Mouse (Mus musculus) heart, postnatal 25 days (tissue): Measurements from ENCODE around the gene Hspa1l. TPM values are rescaled to one million over a fixed set of nuclear protein-coding genes. Genes with fewer than 3 reads are reported as not detected.

Experiments used
- DNase-seq: peaks from one replicate; pipeline ENCODE4 v3.0.0; 2022; ENCODE audit warnings: low spot score
- intact Hi-C: fragments of 180-260 bp; cut with DNase I; formaldehyde crosslinking; loops from one replicate; pipeline ENCODE4 v1.15.1; 2025
- total RNA-seq, 2 experiments: library from RNA; stranded (reverse); gene quantifications; 2 replicates each; pipeline ENCODE4 v1.2.3; 2021

Gene Hspa1l
- total RNA-seq, 2 experiments from 2014 or later = 6.9 to 8.1 TPM

DNA sequence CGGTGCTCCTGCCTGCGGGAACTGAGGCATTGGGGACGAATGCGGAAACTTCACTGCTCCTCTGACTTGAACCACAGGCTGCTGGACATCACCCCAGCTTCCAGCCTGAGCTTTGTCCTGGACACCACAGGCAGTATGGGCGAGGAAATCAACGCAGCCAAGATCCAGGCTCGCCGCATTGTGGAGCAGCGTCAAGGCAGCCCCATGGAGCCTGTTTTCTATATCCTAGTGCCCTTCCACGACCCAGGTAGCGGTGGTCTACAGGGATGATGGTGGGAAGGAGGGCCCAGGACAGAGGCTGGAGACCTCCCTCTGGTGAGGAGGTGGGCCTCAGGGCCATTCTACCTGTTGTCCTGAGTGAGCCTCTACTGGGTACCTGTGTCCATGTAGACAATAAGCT is 47.4 kb downstream of the Hspa1l start:
- intact Hi-C loops = loop anchor here (1.0 to 10.0 kb wide), 3 partner anchors 42 to 215 kb away; partner anchors contain the start of genes Atp6v1g2, Ly6g6d, Ly6g6e and Nfkbil1
- DNase-seq = no peak

DNA sequence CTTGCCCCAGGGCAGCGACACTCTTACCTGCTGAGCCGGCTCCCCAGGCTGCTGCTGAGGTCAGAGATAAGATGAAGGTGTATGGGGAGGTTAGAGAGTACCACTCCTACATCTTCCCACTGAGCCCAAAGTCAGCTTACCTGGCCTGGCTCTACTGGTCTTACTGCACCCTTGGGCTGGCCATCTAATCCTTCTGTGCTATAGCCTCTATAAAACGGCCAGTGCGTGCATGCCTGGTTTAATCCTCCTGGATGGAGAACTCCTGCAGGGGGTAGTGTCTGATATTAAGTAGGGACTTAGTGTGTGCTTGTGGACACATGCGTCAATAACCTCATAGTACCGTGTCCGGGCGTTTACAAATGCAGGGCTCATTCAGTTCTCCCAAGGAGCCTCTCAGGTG is 48.0 kb downstream of the Hspa1l start:
- no peak for DNase-seq
- intact Hi-C loops = loop anchor here (1.0 to 10.0 kb wide), 3 partner anchors 42 to 214 kb away; partner anchors contain the start of genes Atp6v1g2, Ly6g6d, Ly6g6e and Nfkbil1

DNA sequence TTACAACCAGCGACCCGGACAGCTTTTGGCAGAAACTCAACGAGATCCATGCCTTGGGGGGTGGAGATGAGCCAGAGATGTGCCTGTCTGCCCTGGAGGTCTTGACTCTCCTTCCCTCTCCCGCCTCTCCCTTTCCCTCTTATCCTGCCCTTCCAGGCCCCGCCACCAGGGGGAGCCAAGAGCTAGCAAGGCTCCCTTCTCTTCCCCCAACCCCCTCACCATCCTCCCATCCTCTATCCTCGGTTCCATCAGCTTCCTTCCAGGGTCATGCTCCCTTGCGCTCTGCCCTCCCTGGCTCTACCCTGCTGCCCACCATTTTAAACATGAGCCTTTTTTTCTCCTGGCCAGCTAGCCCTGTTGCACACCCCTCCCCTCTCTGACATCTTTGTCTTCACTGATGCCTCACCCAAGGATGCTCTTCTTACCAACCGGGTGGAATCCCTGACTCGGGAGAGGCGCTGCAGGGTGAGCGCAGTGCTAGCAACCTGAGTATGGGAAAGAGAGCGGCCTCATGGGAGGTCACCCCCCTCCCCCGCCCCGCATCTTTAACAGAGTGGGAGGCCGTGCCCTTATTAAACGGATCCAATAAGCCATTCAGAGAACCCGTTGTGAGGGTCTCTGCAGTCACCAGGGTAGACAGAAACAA is 48.8 kb downstream of the Hspa1l start:
- DNase-seq = peak; percentile 72
- intact Hi-C loops = loop anchor here (1.0 to 10.0 kb wide), 4 partner anchors 38 to 214 kb away; partner anchors contain the start of genes Atp6v1g2, Ddah2, Ly6g6d and Ly6g6e

DNA sequence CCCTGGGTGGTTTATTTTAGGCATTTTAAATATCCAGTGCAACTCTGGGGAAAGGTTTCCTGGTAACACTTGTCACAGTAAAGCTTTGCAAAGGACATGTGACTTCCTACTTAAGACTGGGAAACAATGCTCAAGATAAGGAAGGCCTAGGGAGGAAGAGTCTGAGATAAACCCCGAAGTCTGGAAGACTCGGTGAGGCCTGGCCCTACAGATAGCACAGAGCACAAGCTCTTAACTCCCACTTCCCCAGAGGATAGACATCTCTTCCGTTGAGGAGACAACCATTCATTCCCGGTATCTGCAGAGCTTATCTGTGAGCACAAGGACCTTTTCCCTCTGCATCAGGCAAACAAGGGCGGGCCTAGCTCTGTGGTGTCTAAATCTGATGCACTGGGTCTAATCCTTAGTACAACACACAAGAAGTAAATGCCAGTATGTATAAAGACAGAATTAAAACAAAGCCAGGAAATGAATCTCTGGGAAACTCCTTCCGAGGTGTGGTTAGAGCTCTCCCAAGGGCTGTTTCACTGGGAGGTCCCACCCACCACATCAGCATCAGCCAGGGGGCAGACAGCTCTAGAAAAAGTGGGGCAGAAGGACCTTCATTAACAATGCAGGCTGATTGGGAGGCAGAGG is 49.5 kb downstream of the Hspa1l start:
- DNase-seq = no peak
- intact Hi-C loops = loop anchor here (1.0 to 10.0 kb wide), 5 partner anchors 23 to 213 kb away; partner anchors contain the start of genes Atp6v1g2, Ddah2, Ly6g6d and Ly6g6e

DNA sequence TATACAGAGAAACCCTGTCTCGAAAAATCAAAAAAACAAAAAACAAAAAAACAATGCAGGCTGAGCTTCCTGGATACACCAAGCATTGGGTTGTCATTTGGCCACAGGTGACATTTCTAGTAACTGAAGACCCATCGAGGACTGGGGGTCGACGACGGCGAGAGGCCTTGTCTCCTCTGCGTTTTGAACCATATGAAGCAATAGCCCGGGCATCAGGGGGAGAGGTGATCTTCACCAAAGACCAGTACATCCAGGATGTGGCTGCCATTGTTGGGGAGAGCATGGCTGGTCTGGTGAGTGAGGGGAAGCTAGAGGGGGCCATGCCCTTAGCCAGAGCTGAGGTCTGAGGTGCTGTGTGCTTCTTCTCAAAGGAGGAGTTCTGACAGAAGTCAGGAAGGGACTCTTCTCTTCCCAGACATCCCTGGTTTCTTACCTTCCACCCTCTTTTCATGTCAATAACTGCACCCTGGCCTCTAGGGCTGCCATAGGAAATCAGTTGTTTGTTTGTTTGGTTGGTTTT is 50.1 kb downstream of the Hspa1l start:
- intact Hi-C loops = loop anchor here (2.0 to 10.0 kb wide), 3 partner anchors 22 to 212 kb away; partner anchors contain the start of genes Atp6v1g2, Ly6g6d, Ly6g6e and Nfkbil1
- no peak for DNase-seq

DNA sequence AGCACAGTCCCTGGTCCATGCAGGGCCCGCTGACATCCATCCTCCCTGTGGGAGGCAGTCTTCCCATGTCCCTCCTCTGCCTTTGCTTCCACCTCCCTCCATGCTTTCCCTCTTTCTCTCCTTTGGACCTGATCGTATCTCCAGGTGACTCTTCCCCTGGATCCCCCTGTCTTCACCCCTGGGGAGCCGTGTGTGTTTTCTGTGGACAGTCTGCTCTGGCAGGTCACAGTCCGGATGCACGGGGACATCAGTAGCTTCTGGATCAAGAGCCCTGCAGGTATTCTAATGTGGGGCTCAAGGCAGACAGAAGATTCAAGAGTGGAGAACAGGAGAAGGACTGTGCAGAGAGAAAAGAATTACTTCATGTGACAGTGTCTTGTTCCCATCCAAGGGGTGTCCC is 50.7 kb downstream of the Hspa1l start:
- intact Hi-C loops = loop anchor here (2.0 to 10.0 kb wide), 3 partner anchors 22 to 212 kb away; partner anchors contain the start of genes Atp6v1g2, Ly6g6d, Ly6g6e and Nfkbil1
- no peak for DNase-seq

DNA sequence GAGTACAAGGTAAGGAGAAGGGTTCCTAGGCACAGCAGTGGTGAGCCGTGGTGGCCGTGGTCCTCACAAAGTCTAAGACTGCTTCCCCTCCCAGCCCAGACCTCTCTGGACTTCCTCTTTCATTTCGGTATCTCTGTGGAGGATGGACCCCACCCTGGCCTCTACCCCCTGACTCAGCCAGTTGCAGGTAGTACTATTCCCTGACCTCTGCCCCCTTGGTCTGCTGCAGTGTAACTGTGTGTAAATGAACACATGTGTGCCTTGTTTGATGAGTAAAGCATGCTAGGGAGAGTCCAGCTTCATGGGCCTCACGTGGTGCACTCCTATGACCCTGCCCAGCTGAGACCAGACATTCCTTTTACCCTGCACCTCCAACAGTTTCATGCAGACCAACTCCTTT is 51.3 kb downstream of the Hspa1l start:
- intact Hi-C loops = loop anchor here (2.0 to 10.0 kb wide), 3 partner anchors 21 to 211 kb away; partner anchors contain the start of genes Atp6v1g2, Ly6g6d, Ly6g6e and Nfkbil1

DNA sequence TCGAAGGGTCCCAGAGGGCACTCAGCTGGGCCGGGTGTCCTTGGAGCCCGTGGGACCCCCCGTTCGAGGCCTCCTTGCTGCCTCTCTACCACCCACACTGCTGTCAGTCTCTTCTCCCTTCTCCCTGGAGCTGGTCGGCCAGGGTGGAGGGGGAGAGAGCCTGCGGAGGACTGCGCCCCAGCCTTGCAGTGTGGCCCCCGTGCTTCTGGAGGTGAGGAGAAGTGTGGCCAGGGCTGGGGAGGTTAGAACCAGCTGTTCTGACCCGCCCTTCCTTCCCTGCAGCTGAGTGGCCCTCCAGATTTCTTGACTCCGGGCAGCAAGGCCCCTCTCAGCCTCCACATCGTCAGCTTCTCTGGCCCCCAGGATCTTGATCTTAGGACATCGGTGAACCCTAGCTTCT is 51.8 kb downstream of the Hspa1l start:
- intact Hi-C loops = loop anchor here (5.0 to 10.0 kb wide), 2 partner anchors 53 to 211 kb away; partner anchors contain the start of genes Atp6v1g2, Ly6g6d, Ly6g6e and Nfkbil1
- DNase-seq = no peak

More for the DNA sequence above, 51.3 kb downstream of the Hspa1l start:
- no peak for DNase-seq

DNA sequence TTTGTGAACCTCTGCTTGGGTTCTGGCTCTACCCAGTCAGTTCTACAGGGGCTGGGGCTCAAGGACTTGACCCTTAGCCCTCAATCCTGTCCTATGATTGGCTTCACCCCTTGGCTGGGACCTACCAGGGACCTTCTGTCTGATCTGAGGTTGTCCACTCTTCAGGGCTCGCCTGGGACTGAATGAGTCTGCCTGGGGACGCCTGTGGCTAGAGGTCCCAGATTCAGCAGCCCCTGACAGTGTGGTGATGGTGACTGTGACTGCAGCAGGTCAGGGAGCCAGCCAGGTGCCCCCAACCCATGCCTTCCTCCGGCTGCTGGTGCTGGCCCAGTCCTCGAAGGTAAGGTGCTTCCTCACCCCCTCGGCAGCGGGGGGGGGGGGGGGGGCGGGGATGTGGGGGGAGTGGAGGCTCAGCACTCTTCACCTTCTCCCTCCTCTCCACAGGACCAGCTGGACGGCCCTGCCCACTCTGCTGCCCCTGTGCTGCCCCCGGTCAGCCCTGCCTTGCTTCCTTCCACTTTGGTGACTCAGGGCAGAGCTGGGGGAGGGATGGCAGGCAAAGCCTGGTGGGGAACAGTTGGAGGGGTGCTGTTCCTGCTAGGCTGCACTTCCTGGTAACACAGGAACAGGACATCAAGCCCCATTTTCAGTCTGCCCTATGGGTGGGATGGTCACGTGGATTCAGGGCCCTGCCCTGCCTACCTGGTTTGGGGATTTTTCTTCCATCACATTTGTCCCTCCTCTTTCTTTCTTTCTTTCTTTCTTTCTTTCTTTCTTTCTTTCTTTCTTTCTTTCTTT is 52.4 kb downstream of the Hspa1l start:
- DNase-seq = no peak
- intact Hi-C loops = loop anchor here (5.0 to 10.0 kb wide), 2 partner anchors 52 to 210 kb away; partner anchors contain the start of genes Atp6v1g2, Ly6g6d, Ly6g6e and Nfkbil1

DNA sequence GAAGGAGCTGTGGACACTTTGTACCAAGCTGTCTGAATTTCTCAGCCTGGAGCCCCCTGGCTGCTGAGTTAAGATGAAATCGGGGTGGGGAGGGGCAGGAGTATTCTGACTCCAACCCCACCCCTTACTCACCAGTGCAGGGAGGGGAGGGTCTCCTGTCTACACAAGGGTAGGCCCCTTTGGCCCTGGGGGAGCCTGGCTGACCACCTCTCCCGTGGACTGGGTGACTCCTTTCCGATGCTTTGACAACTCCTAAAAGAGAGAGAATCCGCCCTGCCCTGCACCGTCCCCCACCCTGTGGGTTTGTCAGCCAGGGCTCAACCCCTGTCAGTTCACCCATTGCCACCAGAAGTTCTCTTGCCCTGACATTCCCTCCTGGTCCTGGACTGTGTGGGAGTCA is 53.7 kb downstream of the Hspa1l start:
- no peak for DNase-seq
- intact Hi-C loops = loop anchor here (10.0 kb wide), 1 partner anchor 209 kb away; the partner anchor contains the start of genes Atp6v1g2 and Nfkbil1

DNA sequence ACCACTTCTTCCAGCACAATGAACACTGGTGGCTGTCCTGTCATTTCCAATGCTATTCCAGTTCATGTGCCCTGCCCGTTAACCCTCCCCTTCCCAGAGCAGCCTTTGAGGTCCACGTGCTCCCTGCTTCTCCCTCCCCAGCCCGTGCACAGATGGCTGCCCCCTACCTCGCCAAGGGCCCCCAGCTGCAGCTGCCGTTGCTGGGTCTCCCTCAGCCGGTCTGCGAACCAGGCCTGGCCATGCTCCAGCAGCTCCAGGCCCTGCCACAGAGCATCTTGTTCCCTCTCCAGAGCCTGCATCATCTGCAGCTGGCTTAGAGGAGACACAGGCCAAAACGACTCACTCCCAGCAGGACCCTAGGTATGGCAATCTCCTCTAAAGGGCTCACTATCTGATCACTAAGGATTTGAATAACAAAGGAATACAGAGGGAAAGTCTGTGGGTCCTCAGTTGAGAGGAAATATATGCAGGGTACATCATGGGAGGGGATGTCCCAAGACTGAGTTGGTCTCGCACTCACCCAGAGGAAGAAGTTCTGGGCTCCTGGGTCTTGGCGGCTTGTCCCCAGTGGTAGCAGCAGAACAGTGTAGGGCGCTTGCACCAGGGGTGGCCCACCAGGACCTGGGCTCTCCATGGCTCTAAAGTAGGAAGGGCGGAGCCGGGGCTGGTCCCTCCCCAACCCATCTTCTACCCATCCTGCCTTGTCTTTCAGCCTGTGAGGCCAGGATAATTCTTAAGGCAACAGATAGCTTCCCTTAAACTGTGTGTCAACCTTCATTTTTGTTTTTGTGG is 55.0 kb downstream of the Hspa1l start, which contains the start of gene Sapcd1:
Gene Sapcd1 (minus strand): TSS at position 740 of the 792 bp plus-strand sequence.
- intact Hi-C loops = loop anchor here (10.0 kb wide), 1 partner anchor 207 kb away; the partner anchor contains the start of genes Atp6v1g2 and Nfkbil1
- no peak for DNase-seq

DNA sequence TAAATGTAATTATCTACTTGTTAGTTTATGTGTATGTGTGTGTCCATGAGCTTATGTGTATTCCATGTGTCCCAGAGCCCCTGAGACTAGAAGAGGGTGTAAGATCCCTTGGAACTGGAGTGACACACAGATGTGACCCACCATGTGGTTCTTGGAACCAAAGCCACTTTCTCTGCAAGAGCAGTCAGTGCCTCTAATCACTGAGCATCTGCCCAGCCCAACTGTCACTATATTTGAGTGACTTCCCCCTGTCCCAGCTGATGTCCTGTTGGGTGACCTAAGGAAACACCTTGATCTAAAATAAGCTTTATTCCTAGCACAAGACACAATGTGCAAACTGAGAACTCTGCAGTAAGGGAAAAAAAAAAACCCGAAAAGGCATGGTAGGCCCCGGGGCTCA is 55.8 kb downstream of the Hspa1l start:
- intact Hi-C loops = loop anchor here (10.0 kb wide), 1 partner anchor 206 kb away; the partner anchor contains the start of genes Atp6v1g2 and Nfkbil1
- no peak for DNase-seq

Other genes starting within 250 kb of the Hspa1l start
- gene C4b, start 228.8 kb upstream of the Hspa1l start, total RNA-seq = 10 to 100 TPM; 15.0 to 23.3 TPM
- gene Cyp21a1, start 168.1 kb upstream of the Hspa1l start, total RNA-seq = not detected
- 10 to 100 TPM in 1 of 2 experiments, 1 to 10 TPM in 1; 9.4 to 12.7 TPM for gene Stk19, start 135.8 kb upstream of the Hspa1l start, total RNA-seq
- 10 to 100 TPM; 11.1 to 11.6 TPM for gene Dxo, start 135.7 kb upstream of the Hspa1l start, total RNA-seq
- 10 to 100 TPM; 18.4 to 22.6 TPM for gene Skiv2l, start 122.5 kb upstream of the Hspa1l start, total RNA-seq
- gene Nelfe, start 122.3 kb upstream of the Hspa1l start, total RNA-seq = 10 to 100 TPM; 15.5 to 16.7 TPM
- gene Cfb, start 110.2 kb upstream of the Hspa1l start, total RNA-seq = 1 to 10 TPM; 2.8 to 6.0 TPM
- gene Zbtb12, start 93.2 kb upstream of the Hspa1l start, total RNA-seq = 1 to 10 TPM; 6.4 to 7.4 TPM
- gene Gm20547, start 90.7 kb upstream of the Hspa1l start, total RNA-seq = under 1 TPM in 1 of 2 experiments, not detected in 1; 0.08 TPM
- 1 to 10 TPM; 2.8 to 4.1 TPM for gene C2, start 74.4 kb upstream of the Hspa1l start, total RNA-seq
- 10 to 100 TPM; 37.6 to 39.1 TPM for gene Ehmt2, start 74.2 kb upstream of the Hspa1l start, total RNA-seq
- gene Slc44a4, start 58.2 kb upstream of the Hspa1l start, total RNA-seq = not detected
- 10 to 100 TPM; 12.7 to 14.1 TPM for gene Neu1, start 41.5 kb upstream of the Hspa1l start, total RNA-seq
- gene Hspa1b, start 13.5 kb upstream of the Hspa1l start, total RNA-seq = 1 to 10 TPM; 1.9 to 6.9 TPM
- gene Gm20481, start 2.8 kb upstream of the Hspa1l start, total RNA-seq = not detected
- 1 to 10 TPM; 2.9 to 7.7 TPM for gene Hspa1a, start 547 bp upstream of the Hspa1l start, total RNA-seq
- 10 to 100 TPM; 19.0 to 19.1 TPM for gene Lsm2, start 9.2 kb downstream of the Hspa1l start, total RNA-seq
- 10 to 100 TPM; 25.7 to 26.9 TPM for gene Vars, start 28.3 kb downstream of the Hspa1l start, total RNA-seq
- 1 to 10 TPM; 7.3 to 7.7 TPM for gene Vwa7, start 43.9 kb downstream of the Hspa1l start, total RNA-seq
- not detected for gene Sapcd1, start 55.3 kb downstream of the Hspa1l start, total RNA-seq
- gene Msh5, start 74.0 kb downstream of the Hspa1l start, total RNA-seq = 1 to 10 TPM in 1 of 2 experiments, under 1 TPM in 1; 0.57 to 1.3 TPM
- 10 to 100 TPM; 40.0 to 46.1 TPM for gene Clic1, start 77.3 kb downstream of the Hspa1l start, total RNA-seq
- gene Ddah2, start 86.3 kb downstream of the Hspa1l start, total RNA-seq = 10 to 100 TPM; 27.7 to 31.3 TPM
- gene Ly6g6c, start 92.7 kb downstream of the Hspa1l start, total RNA-seq = not detected
- gene Mpig6b, start 93.5 kb downstream of the Hspa1l start, total RNA-seq = under 1 TPM; 0.18 to 0.87 TPM
- not detected for gene Ly6g6e, start 104.2 kb downstream of the Hspa1l start, total RNA-seq
- under 1 TPM; 0.53 to 0.78 TPM for gene Ly6g6d, start 105.4 kb downstream of the Hspa1l start, total RNA-seq
- not detected for gene Ly6g6f, start 112.9 kb downstream of the Hspa1l start, total RNA-seq
- gene Abhd16a, start 116.6 kb downstream of the Hspa1l start, total RNA-seq = 10 to 100 TPM; 47.9 to 57.5 TPM
- gene Ly6g5c, start 135.6 kb downstream of the Hspa1l start, total RNA-seq = not detected
- under 1 TPM in 1 of 2 experiments, not detected in 1; 0.36 TPM for gene Ly6g5b, start 142.7 kb downstream of the Hspa1l start, total RNA-seq
- 1 to 10 TPM; 6.3 to 9.5 TPM for gene Gpank1, start 148.8 kb downstream of the Hspa1l start, total RNA-seq
- gene Csnk2b, start 149.3 kb downstream of the Hspa1l start, total RNA-seq = 100 to 1,000 TPM; 155 to 167 TPM
- 10 to 100 TPM; 27.0 to 27.1 TPM for gene D17H6S53E, start 153.7 kb downstream of the Hspa1l start, total RNA-seq
- gene Apom, start 159.3 kb downstream of the Hspa1l start, total RNA-seq = not detected
- gene Bag6, start 162.5 kb downstream of the Hspa1l start, total RNA-seq = 100 to 1,000 TPM; 222 to 232 TPM
- 100 to 1,000 TPM; 135 to 143 TPM for gene Prrc2a, start 192.2 kb downstream of the Hspa1l start, total RNA-seq
- 1 to 10 TPM; 2.3 to 3.5 TPM for gene Aif1, start 203.4 kb downstream of the Hspa1l start, total RNA-seq
- 1 to 10 TPM; 2.7 to 5.3 TPM for gene Lst1, start 215.7 kb downstream of the Hspa1l start, total RNA-seq
- 1 to 10 TPM; 1.4 to 1.8 TPM for gene Ltb, start 221.7 kb downstream of the Hspa1l start, total RNA-seq
- gene Tnf, start 229.3 kb downstream of the Hspa1l start, total RNA-seq = under 1 TPM; 0.56 to 0.60 TPM
- not detected for gene Lta, start 232.6 kb downstream of the Hspa1l start, total RNA-seq
- gene Gm16181, start 248.1 kb downstream of the Hspa1l start, total RNA-seq = under 1 TPM; 0.50 to 0.65 TPM